Mouse (Mus musculus) cerebellum, postnatal 4 days (tissue): ENCODE measurements at regions not wholly inside any gene's neighbourhood (a gene's known extent, or its start where the extent isn't known, plus 50 kb on each side); places are given as distances from the start of the nearest gene placed in this dataset.

ENCODE experiments used
- DNase-seq, 2 experiments: peaks; one replicate each; pipeline ENCODE4 v3.0.0; 2022; ENCODE audit warnings: low spot score in 2 of 2, mixed read lengths in 1 of 2

DNA sequence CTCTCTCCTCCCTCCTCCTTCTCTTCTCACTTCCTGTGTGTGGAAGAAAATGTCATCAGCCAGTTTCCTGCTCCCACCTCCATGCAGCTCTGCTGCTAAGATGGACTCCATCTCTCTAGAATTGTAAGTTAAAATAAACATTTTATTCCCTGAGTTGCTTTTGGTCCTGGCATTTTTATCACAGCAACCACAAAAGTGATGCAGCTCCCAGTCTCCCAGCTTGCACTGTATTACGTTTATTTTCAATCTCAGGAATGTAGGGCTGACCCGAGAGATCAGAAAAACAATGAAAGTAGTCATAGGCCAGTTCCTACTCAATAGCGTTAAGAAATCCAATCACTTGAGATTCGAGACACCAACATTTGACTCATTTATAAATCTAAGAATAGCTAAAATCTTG, 106.0 kb upstream of the 1700056E22Rik start:
- DNase-seq: no peak

DNA sequence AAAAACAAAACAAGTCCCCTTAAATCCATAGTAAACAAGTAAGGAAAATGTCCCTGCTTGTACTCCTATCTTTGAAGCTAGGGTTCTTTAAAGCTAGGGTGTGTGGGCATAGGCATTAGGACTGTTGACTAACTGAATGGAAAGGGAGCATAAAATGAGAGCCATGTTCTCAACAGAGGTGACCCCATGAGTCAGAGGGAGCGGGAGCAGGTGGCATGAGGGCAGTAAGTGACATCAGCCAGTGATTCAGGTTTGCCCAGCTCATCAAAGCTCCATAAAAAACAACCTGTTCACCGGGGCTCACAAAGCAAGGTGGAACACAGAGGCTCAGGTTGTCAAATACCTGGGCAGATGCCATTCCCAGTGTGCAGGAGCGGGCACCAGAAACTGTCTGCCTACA, 104.6 kb upstream of the 1700056E22Rik start:
- DNase-seq: no peak

DNA sequence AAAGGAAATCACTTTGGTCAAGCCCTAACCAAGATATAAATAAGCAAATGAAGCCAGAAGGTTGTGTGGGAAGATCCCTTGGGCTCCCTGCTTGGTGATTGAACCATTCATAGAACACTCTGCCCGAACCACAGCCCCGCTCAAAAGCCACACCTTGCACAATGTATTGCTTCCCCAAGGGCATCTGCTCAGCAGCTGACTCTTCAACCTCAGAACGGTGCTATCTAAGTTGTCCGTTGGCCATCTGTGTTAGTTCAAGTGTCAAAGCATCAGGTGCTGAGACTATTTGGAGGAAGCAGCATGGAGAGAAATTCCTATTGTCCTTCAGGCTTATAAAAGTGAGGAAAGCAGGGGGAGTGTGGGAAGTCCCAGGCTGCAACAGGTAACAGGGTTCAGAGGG, 96.8 kb upstream of the 1700056E22Rik start:
- DNase-seq: no peak

DNA sequence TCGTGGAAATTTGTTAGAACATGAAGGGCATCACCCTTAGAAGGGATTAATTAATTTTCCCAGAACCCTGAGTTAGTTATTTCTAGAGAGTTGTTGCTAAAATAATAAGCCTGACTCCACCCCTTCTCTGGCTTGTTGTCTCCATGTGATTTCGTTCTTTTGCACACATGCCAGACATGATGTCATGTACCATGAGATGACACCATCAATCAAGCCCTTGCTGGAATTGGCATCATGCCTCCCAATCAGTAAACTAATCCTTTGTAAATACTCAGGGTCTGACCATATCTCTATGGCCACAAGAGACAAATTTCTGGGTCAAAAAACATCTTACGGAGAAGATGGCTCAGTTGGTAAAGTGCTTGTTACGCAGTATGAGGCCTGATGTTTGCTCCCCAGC, 93.2 kb upstream of the 1700056E22Rik start:
- no peak for DNase-seq

DNA sequence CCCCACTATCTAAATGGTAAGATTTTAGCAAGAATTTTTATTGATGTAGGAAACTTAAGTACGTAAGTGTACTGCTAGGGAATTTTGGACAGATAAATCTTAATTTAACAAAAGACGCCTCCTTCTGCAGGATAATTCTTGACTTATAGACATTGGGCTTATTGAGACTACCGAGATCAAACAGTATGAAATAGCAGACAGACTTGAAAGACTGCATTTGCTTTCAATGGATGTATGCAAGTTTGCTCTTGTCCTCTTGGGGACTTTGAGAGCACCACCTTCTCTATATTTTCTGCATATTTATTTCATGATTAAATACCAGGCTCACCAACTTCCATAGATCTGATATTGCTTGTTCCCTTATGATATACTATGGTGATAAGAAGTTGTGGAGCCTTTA, 92.8 kb upstream of the 1700056E22Rik start:
- no peak for DNase-seq
